Mouse (Mus musculus) heart, adult 8-10 months (tissue): Measurements from ENCODE around the gene Ninl. TPM values are rescaled to one million over a fixed set of nuclear protein-coding genes. Genes with fewer than 3 reads are reported as not detected.

Experiments used
- DNase-seq: peaks from one replicate; pipeline ENCODE4 v3.0.0; 2022; ENCODE audit warnings: low spot score
- total RNA-seq, 4 experiments: library from RNA; stranded (reverse); gene quantifications; 2 replicates each; pipeline ENCODE4 v1.2.4; 2022

Ninl gene
- total RNA-seq, 4 experiments from 2014 or later = 0.82 to 2.2 (median 1.9) TPM

DNA sequence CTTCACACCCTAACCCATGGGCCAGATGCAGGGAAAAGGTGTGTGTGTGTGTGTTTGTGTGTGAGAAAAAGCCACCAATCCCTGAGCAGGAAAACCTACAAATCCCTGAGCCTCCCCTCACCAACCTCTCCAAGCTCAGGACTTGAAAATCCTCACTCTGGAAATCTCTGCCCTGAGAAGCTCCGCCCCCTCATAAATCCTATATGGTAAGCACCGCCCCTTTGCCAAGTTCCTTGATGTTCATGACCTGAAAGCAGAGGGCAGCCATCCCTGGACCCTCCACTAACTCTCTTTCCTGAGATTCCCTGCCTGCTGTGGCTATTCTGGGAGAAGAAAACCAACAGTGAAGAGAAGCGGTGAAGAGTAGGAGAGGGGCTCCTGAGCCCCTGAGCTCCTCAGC, 40.2 kb downstream of the Ninl start:
- no peak for DNase-seq

DNA sequence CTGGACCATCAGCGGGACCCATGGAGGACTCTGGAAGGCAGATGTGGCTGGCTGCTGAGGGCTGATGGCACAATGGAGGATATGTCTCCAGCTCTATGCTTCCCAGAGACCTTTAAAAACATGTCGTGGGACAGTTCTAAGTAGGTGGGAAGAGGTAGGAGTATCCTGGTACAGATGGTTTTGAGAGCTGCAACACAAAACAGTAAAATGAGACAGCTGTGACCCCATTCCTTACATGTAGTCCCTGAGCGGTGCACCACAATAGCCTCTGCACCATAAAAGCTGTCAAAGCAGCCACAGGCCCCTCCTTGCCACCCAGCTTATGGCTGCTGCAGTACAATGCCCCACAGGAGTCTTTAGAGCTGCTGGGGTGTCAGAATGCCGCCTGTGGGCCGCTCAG, 41.6 kb downstream of the Ninl start:
- no peak for DNase-seq

DNA sequence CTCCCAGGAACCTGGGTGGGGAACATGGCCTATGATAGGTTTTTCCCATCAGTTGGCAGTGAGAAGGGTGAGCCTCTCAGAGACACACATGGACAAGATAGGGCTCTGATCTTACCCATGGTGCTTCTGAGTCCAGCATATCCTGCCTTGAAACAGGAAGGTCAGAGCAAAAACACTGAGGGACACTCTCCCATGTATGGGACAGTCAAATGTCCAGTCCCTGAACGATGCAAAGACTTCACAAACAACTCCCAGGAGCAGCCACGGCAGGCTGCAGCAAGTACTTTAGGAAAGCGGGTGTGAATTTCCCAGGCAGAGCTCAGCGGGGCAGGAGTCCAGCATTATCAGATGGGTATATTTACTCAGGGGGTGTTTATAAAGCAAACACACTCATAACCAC, 43.9 kb downstream of the Ninl start:
- no peak for DNase-seq

DNA sequence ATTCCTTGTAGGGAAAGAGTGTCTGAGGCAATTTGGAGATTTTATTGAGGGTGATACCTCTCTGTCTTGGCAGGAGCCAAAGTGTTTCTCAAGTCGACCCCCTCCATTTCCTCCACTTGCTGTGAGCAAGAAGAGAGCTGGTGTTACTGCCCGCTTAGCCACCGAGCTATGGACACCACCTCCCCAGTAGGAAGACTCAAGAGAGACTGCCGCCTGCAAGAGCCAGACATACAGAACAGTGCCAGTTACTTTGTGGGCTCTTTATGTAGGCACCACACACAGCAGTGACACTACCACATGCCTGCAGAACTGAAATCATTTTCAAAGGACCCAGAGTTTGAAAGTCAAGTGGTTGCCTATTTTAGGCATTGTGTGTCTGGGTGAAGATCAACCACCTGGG, 48.1 kb downstream of the Ninl start:
- DNase-seq = no peak

DNA sequence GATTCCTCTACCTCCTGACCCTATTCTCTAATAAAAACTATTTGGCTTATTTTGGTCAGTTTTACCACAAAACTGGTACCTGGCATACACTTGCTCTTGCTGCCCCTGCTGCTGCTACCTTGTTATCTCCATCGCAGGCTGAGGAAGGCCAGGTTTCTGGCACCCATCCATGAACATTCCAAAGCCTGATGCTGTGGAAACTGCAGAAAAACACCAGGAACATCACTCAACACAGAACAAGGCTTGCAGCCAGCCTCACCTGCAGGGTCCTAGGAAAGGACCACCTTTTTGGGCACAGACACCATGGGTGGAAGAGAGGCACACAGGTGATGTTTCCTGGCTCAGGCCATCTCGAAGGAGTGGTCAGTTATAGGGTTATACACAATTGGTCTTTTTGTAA, 48.7 kb downstream of the Ninl start:
- no peak for DNase-seq

DNA sequence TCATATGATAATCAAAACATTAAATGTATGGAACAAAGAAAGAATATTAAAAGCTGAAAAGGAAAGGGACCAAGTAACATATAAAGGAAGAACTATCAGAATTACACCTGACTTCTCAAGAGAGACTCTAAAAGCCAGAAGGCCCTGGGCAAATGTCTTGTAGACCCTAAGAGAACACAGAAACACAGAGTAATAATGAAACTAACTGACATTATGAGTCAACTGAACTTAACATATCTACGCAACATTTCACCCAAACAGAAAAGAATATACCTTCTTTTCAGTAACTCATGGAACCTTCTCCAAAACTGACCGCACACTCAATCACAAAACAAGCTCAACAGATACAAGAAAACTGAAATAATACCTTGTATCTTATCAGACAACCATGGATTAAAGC, 53.8 kb downstream of the Ninl start:
- DNase-seq = no peak

DNA sequence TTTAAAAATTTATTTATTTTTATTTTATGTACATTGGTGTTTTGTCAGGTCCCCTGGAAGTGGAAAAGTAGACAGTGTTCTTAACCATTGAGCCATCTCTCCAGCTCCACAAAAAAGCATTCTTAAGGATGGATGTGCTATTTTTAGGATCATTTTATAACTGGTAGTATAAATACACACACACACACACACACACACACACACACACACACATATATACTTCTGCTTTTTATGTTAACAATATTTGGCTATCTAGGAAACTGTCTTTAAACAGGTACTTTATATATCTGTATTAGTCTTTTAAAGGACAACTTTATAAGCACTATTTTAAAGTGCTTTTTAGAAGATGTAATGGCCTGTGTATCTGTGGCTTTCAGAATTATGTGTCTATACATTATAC, 57.1 kb downstream of the Ninl start:
- no peak for DNase-seq

DNA sequence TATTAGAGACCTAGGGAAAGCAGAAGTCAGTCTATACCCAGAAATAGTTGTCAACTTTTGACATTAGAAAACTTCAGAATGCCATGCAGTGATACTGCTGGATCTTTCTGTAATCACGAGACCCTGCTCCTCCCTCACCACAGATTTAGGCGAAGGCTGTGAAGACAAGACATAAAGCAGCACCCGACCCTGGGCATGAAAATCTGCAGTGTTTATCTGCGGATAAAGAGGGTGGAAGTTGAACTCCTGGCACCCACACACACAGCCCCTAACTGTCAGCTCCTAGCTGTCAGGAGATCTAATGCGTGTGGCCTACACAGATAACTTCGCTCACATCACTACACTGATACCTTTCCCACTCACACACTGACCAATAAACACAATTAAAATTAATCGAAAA, 57.7 kb downstream of the Ninl start:
- no peak for DNase-seq

DNA sequence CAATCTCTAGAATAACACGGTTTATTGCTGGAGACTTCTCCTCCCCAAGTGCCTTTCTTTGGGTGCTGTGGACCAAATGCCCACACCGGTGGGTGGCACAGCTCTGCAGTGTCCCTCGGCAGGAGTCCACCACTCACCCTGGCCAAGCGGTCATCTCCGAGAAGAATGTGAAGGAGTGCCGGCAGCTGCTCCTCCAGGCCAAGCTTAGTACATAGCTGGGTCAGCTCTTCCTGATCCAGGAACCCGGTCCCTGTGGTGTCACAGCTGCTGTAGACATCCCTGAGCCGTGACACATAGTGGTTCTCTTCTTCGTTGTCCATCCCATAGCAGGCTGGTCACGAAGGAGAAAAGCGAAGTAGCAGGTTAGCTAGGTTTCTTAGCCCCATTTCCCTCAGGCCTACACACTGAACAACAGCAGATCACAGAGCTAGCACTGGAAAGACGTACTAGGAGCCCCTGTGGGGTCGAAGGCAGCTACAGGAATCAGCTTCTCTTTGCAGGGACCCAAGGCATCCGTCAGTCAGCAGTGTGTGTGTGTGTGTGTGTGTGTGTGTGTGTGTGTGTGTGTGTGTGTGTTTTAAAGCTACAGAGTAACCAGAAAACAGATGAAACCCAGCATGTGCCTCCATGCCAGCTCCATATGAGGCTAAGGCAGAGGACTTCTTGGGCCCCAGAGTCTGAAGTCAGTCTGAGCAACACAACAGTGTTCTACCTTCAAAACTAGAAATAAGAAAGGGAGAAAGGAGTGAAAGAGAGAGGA, 59.1 kb downstream of the Ninl start:
- DNase-seq = no peak

DNA sequence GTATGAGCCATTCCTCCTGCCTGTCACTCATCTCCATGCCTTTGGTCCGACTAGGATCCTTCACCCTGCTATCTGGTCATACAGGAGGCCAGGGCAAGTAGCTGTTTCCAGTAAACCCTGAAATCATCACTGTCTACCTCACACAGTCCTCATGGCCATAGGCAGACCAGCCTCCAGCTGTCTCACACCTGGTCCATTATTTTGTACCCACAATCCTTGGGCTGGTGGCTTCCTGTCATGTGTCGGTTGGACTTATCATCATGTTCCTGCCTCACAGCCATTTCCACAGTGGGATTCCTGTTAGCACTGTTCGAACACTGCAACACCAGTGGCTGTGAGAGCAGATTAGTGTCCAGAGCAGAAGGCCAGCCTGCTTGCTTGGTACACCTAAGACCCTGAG, 60.4 kb downstream of the Ninl start:
- no peak for DNase-seq

DNA sequence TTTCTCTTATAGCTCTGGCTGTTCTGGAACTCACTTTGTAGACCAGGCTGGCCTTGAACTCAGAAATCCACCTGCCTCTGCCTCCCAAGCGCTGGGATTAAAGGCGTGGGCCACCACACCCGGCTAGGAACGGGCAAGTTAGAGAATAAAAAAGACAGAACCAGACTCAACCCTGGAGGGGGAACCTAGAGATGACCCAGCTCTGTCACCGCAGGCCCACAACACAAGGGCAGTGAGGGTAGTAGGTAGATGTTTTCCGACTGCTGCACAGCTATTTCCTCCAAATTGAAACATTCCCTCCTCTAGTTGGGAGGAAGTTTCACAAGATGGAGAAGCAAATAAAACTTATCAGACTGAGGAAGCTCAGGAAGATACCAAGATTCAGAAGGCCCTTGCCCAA, 61.5 kb downstream of the Ninl start:
- DNase-seq = no peak

DNA sequence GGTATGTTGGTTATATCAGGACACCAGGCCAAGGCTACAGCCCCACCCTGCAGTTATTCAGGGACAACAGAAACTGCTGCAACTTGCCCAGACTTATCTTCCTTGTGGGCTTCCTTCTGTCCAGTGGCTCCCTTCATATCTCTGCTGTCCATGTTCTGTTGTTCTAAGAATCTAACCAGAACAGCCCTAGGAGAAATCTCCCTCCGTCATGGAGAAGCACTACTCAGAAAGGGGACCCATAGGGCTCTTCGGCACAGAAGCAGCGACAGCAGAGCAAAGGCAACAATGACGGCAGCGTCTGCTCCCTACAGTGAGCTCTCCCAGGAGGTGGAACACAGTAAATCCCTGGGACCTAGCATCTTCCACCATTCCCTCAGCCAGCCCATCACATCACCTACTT, 62.3 kb downstream of the Ninl start:
- DNase-seq = no peak

DNA sequence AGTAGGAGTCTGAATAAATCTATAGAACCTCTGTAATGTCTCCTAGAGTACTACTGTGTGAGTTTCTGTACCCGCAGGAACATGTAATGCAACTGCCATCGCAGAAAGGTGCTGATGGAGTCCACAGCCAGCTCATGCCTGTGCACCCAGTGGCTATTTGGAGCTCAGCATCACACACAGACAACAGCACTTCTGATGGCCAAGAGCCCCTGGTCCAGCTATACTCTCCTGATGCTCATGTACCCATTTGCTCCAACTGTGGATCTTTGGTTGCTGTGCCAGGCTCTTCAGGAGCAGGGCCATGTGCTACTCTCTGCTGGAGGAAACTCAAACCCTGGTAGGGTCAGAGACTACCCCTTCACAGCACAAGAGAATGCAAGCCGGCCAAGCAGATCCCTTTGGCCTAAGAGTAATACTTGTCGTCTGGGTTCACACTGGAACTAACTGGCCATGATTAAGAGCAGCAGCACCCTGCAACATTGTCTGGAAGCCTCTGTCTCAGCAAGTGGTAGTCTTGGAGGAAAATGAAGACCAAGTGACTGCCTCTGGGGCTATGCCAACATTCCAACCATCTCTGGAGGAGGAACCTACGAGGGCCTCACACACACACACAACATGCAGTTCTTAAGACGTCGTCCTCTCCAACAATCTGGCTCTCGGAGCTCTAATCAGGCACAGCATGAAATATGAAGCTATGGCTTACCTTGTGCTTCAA, 65.6 kb downstream of the Ninl start:
- DNase-seq = no peak

DNA sequence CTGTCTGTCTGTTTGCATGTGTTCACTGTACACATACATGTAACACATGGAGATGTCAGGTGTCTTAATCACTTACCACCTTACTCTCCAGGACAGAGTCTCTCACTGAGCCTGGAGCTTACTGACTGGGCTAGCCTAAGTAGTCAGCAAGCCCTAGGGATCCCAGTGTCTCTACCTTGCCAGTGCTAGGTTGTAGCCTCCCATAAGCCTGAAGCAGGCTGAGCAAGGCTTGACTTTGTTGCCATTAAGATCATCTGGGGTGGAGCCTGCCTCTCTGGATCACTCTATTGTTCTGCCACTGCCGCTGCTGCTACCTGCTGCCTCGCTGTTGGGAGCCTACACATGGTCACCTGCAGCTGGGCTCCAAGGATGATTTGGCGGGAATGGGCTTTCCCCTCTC, 66.5 kb downstream of the Ninl start:
- no peak for DNase-seq

DNA sequence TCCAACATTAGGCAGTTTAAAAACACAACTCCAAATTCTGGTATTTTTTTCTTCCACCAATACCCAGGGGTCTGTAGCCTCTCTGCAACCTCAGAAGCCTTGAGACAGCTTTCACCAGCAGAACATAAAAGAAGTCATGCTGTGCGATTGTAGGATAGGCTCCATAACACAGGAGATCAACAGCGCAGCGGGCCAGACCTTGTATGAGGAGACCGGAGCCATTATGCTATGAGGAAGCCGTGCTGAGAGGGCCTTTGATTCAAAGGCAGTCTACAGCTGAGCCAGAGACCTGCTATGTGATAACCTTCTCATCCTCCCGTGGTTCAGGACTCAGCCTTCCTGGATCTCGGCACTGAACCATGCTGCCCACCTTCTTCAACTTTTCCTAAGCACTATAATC, 67.3 kb downstream of the Ninl start:
- no peak for DNase-seq

DNA sequence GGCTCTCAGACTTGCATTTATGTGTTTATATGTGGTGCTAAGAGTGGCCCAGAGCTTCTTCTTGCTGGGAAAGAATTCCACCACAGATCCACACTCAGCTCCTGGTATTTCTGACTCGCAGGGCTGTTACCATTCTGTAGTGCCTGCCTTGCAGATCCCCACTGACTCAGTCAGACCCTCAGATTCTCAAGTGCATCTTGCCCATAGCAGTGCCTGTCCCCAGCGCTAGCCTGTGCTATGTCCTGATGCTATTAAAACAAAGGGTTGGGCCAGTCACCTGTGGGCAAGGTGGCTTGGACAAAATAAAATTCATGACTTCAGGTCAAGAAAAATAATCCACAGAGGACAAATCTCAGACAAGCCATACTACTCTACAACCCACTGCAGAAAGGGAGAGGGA, 70.0 kb downstream of the Ninl start:
- DNase-seq = no peak

DNA sequence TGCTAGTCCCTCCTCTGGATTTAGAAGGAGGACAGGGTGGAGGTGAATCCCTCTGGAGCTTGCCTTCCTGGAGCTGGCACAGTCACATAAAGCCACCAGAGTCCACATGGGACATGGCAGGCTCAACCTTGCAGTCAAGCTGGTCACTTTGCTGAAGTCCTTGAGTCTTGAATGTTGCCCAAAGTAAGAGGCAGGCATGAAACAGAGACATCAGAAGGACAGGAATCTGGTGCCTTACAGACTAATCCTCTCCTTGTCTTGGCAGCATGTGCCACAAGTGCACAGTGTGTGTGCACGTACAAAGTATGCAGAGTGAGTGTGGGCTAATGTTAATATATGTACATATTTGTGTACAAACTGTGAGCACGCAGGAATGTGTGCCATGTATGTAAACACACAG, 71.7 kb downstream of the Ninl start:
- DNase-seq = no peak

DNA sequence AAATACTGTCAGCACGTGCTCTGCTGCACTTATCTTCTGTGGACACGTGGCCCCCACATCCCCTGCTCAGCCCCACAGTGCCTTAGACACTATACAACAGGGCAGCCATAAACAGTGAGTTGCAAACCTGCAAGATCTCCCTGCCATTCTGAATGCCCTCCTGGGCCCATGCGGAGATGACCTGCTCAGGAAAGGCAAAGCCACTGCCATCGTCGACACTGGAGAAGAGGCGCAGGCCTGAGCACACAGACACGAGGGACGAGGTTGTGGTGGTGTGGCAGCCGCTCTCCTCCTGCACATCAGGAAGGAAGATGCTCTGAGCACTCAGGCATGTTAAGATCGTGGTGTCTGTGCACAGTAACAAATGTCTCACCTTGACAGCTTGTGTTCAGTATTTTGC, 73.2 kb downstream of the Ninl start:
- DNase-seq = no peak

DNA sequence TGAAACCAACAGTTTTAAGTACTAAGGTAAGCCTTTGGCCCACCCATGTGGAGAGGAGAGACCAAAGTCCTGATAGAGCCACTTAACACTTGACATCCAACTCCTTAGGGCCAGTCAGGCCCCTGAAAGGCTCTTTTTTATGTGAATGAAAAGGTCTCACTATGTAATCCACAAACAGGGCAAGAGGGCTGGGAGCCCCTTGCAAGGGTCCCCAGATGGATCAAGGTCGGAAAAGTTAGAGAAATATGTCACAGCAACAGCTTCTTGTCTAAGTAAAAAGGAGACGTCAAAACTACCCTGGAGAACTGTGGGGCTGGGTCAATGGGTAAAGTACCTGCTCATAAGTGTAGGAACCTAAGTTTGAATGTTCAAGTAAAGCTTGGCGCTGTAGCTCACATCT, 74.5 kb downstream of the Ninl start:
- DNase-seq = no peak

DNA sequence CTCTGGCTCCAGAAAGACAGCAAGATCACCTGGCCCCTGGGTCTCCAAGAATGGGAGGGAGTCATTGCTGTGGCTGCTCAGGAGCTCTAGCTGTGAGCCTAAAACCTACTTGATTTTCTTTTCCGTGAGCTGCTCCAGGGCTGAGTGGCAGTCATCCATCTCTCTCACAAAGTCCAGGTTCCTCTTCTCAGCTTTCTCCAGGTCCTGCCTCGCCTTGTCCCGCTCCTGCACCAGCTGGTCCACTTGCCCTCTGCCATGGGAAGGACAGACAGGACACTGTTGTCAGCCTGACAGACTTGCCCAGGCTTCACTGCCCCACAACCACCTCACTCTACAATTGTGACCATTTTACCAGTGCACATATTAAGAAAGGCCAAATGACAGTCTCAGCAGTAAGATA, 75.9 kb downstream of the Ninl start:
- no peak for DNase-seq

DNA sequence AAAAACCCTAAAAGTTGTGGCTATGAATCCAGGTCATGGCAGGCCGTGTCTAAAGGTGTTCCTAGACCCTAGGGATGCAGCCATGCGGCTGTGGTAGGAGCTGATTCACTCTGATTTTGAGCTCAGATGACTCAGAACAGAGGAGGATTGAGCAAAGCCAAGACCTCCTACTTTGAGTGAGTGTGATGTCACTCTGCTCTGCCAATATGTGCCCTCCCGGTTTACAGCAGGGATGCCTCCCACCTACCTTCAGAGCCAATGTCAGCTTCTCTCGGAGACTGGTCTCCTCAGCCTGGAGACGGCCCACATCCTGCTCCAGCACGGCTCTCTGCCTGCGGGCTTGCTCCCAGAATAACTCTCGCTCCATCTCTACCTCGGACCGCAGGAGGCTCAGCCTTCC, 79.7 kb downstream of the Ninl start:
- DNase-seq = no peak

DNA sequence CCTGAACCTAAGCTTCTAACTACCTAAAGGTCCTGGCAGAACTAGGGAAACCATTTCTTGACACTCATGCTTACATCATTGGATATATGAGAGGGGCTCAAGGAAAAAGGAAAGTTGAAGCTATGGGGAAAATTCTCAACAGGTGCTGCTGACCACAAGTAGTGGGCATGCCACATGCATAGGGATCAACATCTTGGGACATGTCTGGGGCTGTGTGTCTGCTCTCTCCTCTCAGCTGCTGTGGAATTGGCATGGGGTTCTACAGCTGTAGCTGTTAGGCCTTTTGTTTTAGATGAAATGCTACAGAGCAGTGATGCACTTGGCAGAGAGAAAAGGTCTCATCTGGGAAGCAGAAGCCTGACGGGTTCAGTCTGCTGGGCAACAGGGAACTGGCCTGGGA, 83.3 kb downstream of the Ninl start:
- no peak for DNase-seq

DNA sequence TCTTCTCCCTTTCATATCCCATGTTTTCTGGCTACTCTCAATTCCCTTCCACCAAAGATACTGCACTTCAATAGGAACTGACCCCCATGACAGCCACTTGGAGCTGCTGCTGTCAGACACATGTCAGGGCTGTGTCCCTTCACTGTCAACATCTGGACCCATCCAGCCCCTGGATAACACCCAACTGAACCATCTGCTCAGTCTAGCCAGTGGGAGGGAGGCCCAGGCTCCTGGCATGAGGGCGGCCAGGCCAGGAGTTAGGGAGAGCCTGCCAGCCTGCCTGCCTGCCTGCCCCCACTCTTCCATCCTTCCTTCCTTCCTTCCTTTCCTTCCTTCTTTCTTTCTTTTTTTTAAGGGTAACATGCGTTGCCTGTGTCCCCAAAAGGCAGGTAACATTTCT, 88.0 kb downstream of the Ninl start:
- no peak for DNase-seq

DNA sequence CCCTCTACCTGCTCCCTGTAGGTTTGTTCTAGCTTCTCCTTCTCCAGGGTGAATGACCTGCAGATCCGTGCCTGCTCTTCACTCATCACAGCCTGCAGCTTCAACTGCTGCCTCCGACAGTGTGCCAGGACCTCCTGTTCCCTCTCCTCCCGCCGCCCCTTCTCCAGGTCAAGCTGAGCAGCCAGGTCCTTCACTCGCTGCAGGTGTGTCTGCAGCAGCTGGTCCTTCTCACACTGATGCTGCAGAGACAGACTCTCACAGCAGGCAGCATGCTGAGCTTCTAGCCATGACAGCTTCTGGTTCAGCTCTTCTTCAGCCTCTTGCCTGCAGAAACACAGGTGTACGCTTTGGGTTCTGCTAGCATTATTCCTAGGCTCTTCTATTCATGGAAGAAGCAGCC, 89.1 kb downstream of the Ninl start:
- no peak for DNase-seq
